ENCODE assay signal across 30 mouse cellular contexts in the genomic region with DNA sequence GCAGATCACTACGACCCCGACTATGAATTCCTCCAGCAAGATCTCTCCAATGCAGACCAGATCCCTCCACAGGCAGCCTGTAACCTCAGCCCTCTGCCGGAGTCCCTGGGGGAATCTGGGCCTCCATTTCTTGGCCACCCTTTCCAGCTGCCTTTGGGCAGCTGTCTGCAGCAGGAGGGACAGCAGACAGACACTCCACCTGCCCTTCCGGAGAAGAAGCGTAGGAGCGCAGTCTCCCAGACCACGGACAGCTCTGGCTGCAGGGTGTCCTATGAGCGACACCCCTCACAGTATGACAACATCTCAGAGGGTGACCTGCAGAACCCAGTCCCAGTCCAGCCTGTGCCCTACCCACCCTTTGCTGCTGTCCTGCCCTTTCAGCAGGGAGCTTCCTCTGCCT. TPM values are rescaled to one million over a fixed set of nuclear protein-coding genes. Genes with fewer than 3 reads are reported as not detected.
A peak's percentile ranks its signal among the peaks of the same experiment; 100 is the strongest.
DNase-seq lines count a peak whose midpoint lies in the region; ATAC-seq and TF ChIP-seq lines count a peak whose summit lies in the region.
"Had no signal": no experiment of that assay in that cellular context is flagged by ENCODE, and none has a peak within 500 bp of the region (broad histone marks: within the 10 kb centered on the region; RNA-seq: fewer than 3 reads in every experiment).

No protein-coding gene starts in this region.

- in situ Hi-C loops in CH12.LX (cut with MboI; ENCODE audit: low pct_ligation_motif_present, low pct_unique_long_range_greater_than_20kb, low sequenced_read_pairs), result no loop called here

- H3K36me3 ChIP-seq in CH12.LX (replicated peaks in 1 of 2; ENCODE audit: control insufficient read depth in 1 of 2, insufficient read depth in 1 of 2, low read length in 1 of 2), result peaks cover 85 to 89% of the 10 kb centered on the region in 2 experiments
- H3K36me3 ChIP-seq in myocyte (ENCODE audit: control insufficient read depth, insufficient read depth), result peaks cover 31% of the 10 kb centered on the region
- peaks cover 59% of the 10 kb centered on the region for H3K36me3 ChIP-seq in midbrain, embryonic 15.5 days (replicated peaks)

- peaks cover 21% of the 10 kb centered on the region for H3K79me2 ChIP-seq in CH12.LX (replicated peaks; ENCODE audit: control insufficient read depth, extremely low read depth, insufficient read depth, poor library complexity, severe bottlenecking)
- no peaks in the 10 kb centered on the region for H3K79me2 ChIP-seq in myocyte (ENCODE audit: control insufficient read depth, insufficient read depth)

- H3K27ac ChIP-seq in gastrocnemius, adult 2 months, result peak overlapping the region; percentile 78
- H3K27ac ChIP-seq in CH12.LX (ENCODE audit: insufficient read depth, low read depth), result peak overlapping the region; percentile 37
- H3K27ac ChIP-seq in midbrain, embryonic 15.5 days, result no peak overlapping the region
- H3K27ac ChIP-seq: embryonic facial prominence, embryonic 13.5 days; embryonic facial prominence, embryonic 15.5 days; forebrain, embryonic 13.5 days; forebrain, embryonic 15.5 days had no signal

- H3ac ChIP-seq in myocyte (ENCODE audit: control insufficient read depth, insufficient read length), result no peak overlapping the region

- intact Hi-C loops in gastrocnemius, adult 2 months (cut with DNase I), result no loop called here
- intact Hi-C loops in gastrocnemius, postnatal 36 days (cut with DNase I), result no loop called here

- H3K4me2 ChIP-seq in CH12.LX (ENCODE audit: insufficient read depth, low read depth, poor library complexity, severe bottlenecking) (no peak overlapping the region), myocyte (ENCODE audit: low read depth) (no peak overlapping the region)
- H3K4me2 ChIP-seq in midbrain, embryonic 15.5 days, result no peak overlapping the region
- H3K4me2 ChIP-seq: embryonic facial prominence, embryonic 13.5 days; embryonic facial prominence, embryonic 15.5 days; forebrain, embryonic 13.5 days; forebrain, embryonic 15.5 days had no signal

- TF ChIP-seq RAD21 in CH12.LX (IDR thresholded peaks at IDR 0.05; ENCODE audit: low read depth, low read length), result no peak

- dilution Hi-C loops in CH12.LX (cut with MboI; ENCODE audit: extremely low pct_ligation_motif_present, extremely low pct_unique_long_range_greater_than_20kb, low sequenced_read_pairs), result no loop called here

- WGBS in midbrain, embryonic 15.5 days, result 95% methylated on average over 8 of the region's 8 CpGs

- ATAC-seq in midbrain, embryonic 15.5 days (replicated peaks), result no peak
- ATAC-seq: CD4-positive, CD25-positive, alpha-beta regulatory T cell, adult 4 months; forebrain, embryonic 13.5 days; forebrain, embryonic 15.5 days; forebrain, postnatal 0 days had no signal

- no peak; the same call in 1 of the 2 replicates for TF ChIP-seq POLR2A in CH12.LX (IDR thresholded peaks at IDR 0.05; ENCODE audit: low read depth, low read length)
- TF ChIP-seq POLR2A in myocyte (IDR thresholded peaks at IDR 0.05; ENCODE audit: insufficient read length, low read depth), result no peak

- H3K4me1 ChIP-seq in CH12.LX (ENCODE audit: control insufficient read depth in 1 of 2, insufficient read depth in 2 of 2), result peaks cover 74 to 99% of the 10 kb centered on the region in 2 experiments
- H3K4me1 ChIP-seq in midbrain, embryonic 15.5 days, result no peaks in the 10 kb centered on the region
- H3K4me1 ChIP-seq: embryonic facial prominence, embryonic 13.5 days; embryonic facial prominence, embryonic 15.5 days; forebrain, embryonic 13.5 days; forebrain, embryonic 15.5 days had no signal

- no peak for TF ChIP-seq EP300 in CH12.LX (IDR thresholded peaks at IDR 0.05; ENCODE audit: low read length)

- no peak overlapping the region for H3K4me3 ChIP-seq in gastrocnemius, adult 2 months
- peak overlapping the region in 1 of 3 experiments; percentile 11 for H3K4me3 ChIP-seq in CH12.LX (replicated peaks in 1 of 3; ENCODE audit: low read depth in 2 of 3, low read length in 2 of 3, poor library complexity in 1 of 3)
- H3K4me3 ChIP-seq in myocyte, result no peak overlapping the region
- no peak overlapping the region for H3K4me3 ChIP-seq in midbrain, embryonic 15.5 days
- H3K4me3 ChIP-seq: embryonic facial prominence, embryonic 13.5 days; embryonic facial prominence, embryonic 15.5 days; forebrain, embryonic 13.5 days; forebrain, embryonic 15.5 days had no signal

- no peak overlapping the region for H3K9ac ChIP-seq in CH12.LX (ENCODE audit: insufficient read depth, low read depth)
- H3K9ac ChIP-seq in midbrain, embryonic 15.5 days, result no peak overlapping the region
- H3K9ac ChIP-seq: embryonic facial prominence, embryonic 13.5 days; embryonic facial prominence, embryonic 15.5 days; forebrain, embryonic 13.5 days; forebrain, embryonic 15.5 days; forebrain, postnatal 0 days had no signal

- TF ChIP-seq CTCF in gastrocnemius, adult 2 months (IDR thresholded peaks at IDR 0.05), result no peak
- TF ChIP-seq CTCF in CH12.LX (conservative IDR thresholded peaks at IDR 0.05 in 1 of 2, IDR thresholded peaks at IDR 0.05 in 1 of 2; ENCODE audit: low read depth in 2 of 2, low read length in 2 of 2), result no peak

- no peaks in the 10 kb centered on the region for H3K9me3 ChIP-seq in CH12.LX (replicated peaks; ENCODE audit: low read length)
- H3K9me3 ChIP-seq in midbrain, embryonic 15.5 days, result no peaks in the 10 kb centered on the region
- H3K9me3 ChIP-seq: embryonic facial prominence, embryonic 13.5 days; embryonic facial prominence, embryonic 15.5 days; forebrain, embryonic 13.5 days; forebrain, embryonic 15.5 days had no signal

- DNase-seq in adrenal gland, postnatal 10 days, result peak; percentile 31
- DNase-seq in adrenal gland, postnatal 4 days (ENCODE audit: low spot score in 2 of 2), result no peak
- DNase-seq in gastrocnemius, adult 2 months, result peak; percentile 49
- no peak for DNase-seq in gastrocnemius, postnatal 36 days
- DNase-seq in CH12.LX (ENCODE audit: extremely low read depth), result no peak
- DNase-seq: adrenal gland, adult 2 months; adrenal gland, postnatal 14 days; adrenal gland, postnatal 36 days; B cell, adult 2 months; cerebellum, adult 11 months; cerebellum, adult 18-20 months; cerebellum, adult 8-10 months; cerebellum, adult 9-11 months; cerebellum, postnatal 14 days; cerebellum, postnatal 36 days; embryo, embryonic 11 days; forebrain, postnatal 0 days had no signal

- no peaks in the 10 kb centered on the region for H3K27me3 ChIP-seq in CH12.LX (replicated peaks)
- no peaks in the 10 kb centered on the region for H3K27me3 ChIP-seq in myocyte (ENCODE audit: control insufficient read depth, insufficient read depth, insufficient read length)
- H3K27me3 ChIP-seq in midbrain, embryonic 15.5 days (replicated peaks), result no peaks in the 10 kb centered on the region
- H3K27me3 ChIP-seq: embryonic facial prominence, embryonic 13.5 days; embryonic facial prominence, embryonic 15.5 days; forebrain, embryonic 13.5 days; forebrain, embryonic 15.5 days had no signal

TF ChIP-seq in CH12.LX, 34 proteins besides CTCF, POLR2A, EP300 and RAD21:
- TF ChIP-seq USF2 (conservative IDR thresholded peaks at IDR 0.05; ENCODE audit: low read depth, low read length), result no peak
- no peak for TF ChIP-seq ETS1 (conservative IDR thresholded peaks at IDR 0.05; ENCODE audit: low read depth, low read length)
- no peak for TF ChIP-seq PAX5 (IDR thresholded peaks at IDR 0.05; ENCODE audit: low read length)
- TF ChIP-seq POLR2AphosphoS2 (IDR thresholded peaks at IDR 0.05; ENCODE audit: low read depth, low read length), result no peak

TF ChIP-seq in myocyte, 11 proteins besides CTCF, POLR2A, EP300 and RAD21:
- TF ChIP-seq E2F4 (IDR thresholded peaks at IDR 0.05; ENCODE audit: insufficient read depth) (no peak), MYOD1 (IDR thresholded peaks at IDR 0.05; ENCODE audit: control insufficient read depth in 1 of 3, insufficient read length in 2 of 3, low read depth in 2 of 3) (peak in 2 of 3 experiments; percentile 59 to 64), USF1 (IDR thresholded peaks at IDR 0.05; ENCODE audit: low read depth) (no peak), TCF12 (IDR thresholded peaks at IDR 0.05; ENCODE audit: insufficient read depth, poor library complexity, severe bottlenecking) (no peak), MYOG (IDR thresholded peaks at IDR 0.05; ENCODE audit: control insufficient read depth in 1 of 3, insufficient read depth in 1 of 3, insufficient read length in 2 of 3, low read depth in 2 of 3) (peak in 2 of 3 experiments; percentile 39 to 67), SRF (IDR thresholded peaks at IDR 0.05; ENCODE audit: control insufficient read depth, insufficient read length, low read depth) (no peak), REST (IDR thresholded peaks at IDR 0.05; ENCODE audit: insufficient read depth, insufficient read length) (peak; percentile 27), CEBPB (IDR thresholded peaks at IDR 0.05; ENCODE audit: insufficient read depth, poor library complexity, severe bottlenecking) (no peak)

RNA-seq across cellular contexts. Expression of gene Gm13420, which starts 49.3 kb away (rescaled TPM):
- under 1 TPM in 1 of 2 experiments, not detected in 1; 0.48 TPM for total RNA-seq in adrenal gland, postnatal 10 days (2021)
- total RNA-seq in adrenal gland, postnatal 4 days (2021), result 1 to 10 TPM in 1 of 2 experiments, not detected in 1; 1.8 TPM
- not detected for total RNA-seq in gastrocnemius, adult 2 months (2021)
- total RNA-seq in gastrocnemius, postnatal 36 days (2021), result not detected
- total RNA-seq in CH12.LX (2012; rRNA removed), result not detected in 2 replicates
- total RNA-seq in CH12.LX (2014; rRNA removed), result not detected in 2 replicates
- not detected in 2 replicates for polyA plus RNA-seq in CH12.LX (2012; ENCODE audit: insufficient read length, low read depth)
- not detected for polyA plus RNA-seq in myocyte (2012; fragmentation: generic; extraction: Trizol)
- polyA plus RNA-seq in midbrain, embryonic 15.5 days (2015; fragmentation: Nextera tagmentation; extraction: Ambion mirVana), result 0.15 and 0.21 TPM in 2 replicates
- total RNA-seq: adrenal gland, adult 2 months; adrenal gland, postnatal 14 days; adrenal gland, postnatal 36 days; common myeloid progenitor, adult 5-6 weeks; MEL had no signal
- polyA plus RNA-seq: adrenal gland, adult 2 months; embryonic facial prominence, embryonic 13.5 days; embryonic facial prominence, embryonic 15.5 days; forebrain, embryonic 11.5 days; forebrain, embryonic 13.5 days; forebrain, embryonic 15.5 days had no signal

RNA-seq across cellular contexts. Expression of gene Gm13547, which starts 56.9 kb away (rescaled TPM):
- not detected for total RNA-seq in adrenal gland, postnatal 10 days (2021)
- not detected for total RNA-seq in adrenal gland, postnatal 4 days (2021)
- total RNA-seq in gastrocnemius, adult 2 months (2021), result not detected
- total RNA-seq in gastrocnemius, postnatal 36 days (2021), result not detected
- not detected in 2 replicates for total RNA-seq in CH12.LX (2012; rRNA removed)
- total RNA-seq in CH12.LX (2014; rRNA removed), result not detected in 2 replicates
- polyA plus RNA-seq in CH12.LX (2012; ENCODE audit: insufficient read length, low read depth), result 0.60 TPM in 1 of 2 replicates, not detected in the other
- polyA plus RNA-seq in myocyte (2012; fragmentation: generic; extraction: Trizol), result not detected
- 0.89 TPM in 1 of 2 replicates, not detected in the other for polyA plus RNA-seq in midbrain, embryonic 15.5 days (2015; fragmentation: Nextera tagmentation; extraction: Ambion mirVana)
- total RNA-seq: adrenal gland, adult 2 months; adrenal gland, postnatal 14 days; adrenal gland, postnatal 36 days; common myeloid progenitor, adult 5-6 weeks; ES-E14; forebrain, postnatal 0 days; MEL had no signal
- polyA plus RNA-seq: adrenal gland, adult 2 months; brain, embryonic 14.5 days; CD4-positive, CD25-positive, alpha-beta regulatory T cell, adult 4 months; embryonic facial prominence, embryonic 11.5 days; embryonic facial prominence, embryonic 13.5 days; embryonic facial prominence, embryonic 15.5 days; forebrain, embryonic 11.5 days; forebrain, postnatal 0 days had no signal

Comparison
In these comparisons a context has a peak if more than half of its experiments do, and no peak if none do; other contexts are left out.
1. DNase-seq: peak in adrenal gland, postnatal 10 days (single experiment) and gastrocnemius, adult 2 months (single experiment); none in adrenal gland, postnatal 4 days (0 of 2), gastrocnemius, postnatal 36 days (0 of 2) and CH12.LX (single experiment).